Mouse (Mus musculus): Measurements from ENCODE around the gene Tsc22d3. TPM values are rescaled to one million over a fixed set of nuclear protein-coding genes. Genes with fewer than 3 reads are reported as not detected.

Tsc22d3 gene
- polyA plus RNA-seq, 1 experiment from 2014 or later, result 147 TPM

GRCm38 (mm10) chrX:140572702-140573338, 27.6 kb downstream of the Tsc22d3 start:
- Histone ChIP-seq H3K27ac (ENCODE audit: low read depth, low read length) (no peak overlapping the region), H3K4me1 (ENCODE audit: control insufficient read depth, insufficient read depth, low read depth, low read length) (no peaks in the 10 kb centered on the region), H3K9ac (ENCODE audit: low read depth, low read length) (no peak overlapping the region), H3K36me3 (ENCODE audit: control insufficient read depth, insufficient read depth, low read length) (no peaks in the 10 kb centered on the region), H3K4me2 (ENCODE audit: low read length) (no peak overlapping the region), H3K4me3 (ENCODE audit: low read length) (no peak overlapping the region), H3K27me3 (replicated peaks; ENCODE audit: control insufficient read depth, insufficient read depth, low read length) (peaks cover 4% of the 10 kb centered on the region), H3K9me3 (ENCODE audit: control insufficient read depth, low read length) (no peaks in the 10 kb centered on the region)
- WGBS, result 23% methylated on average over 2 of the region's 2 CpGs
- no peak for ATAC-seq

- Histone ChIP-seq H3K9me3 (ENCODE audit: control insufficient read depth, low read length) (no peaks in the 10 kb centered on the region), H3K27ac (ENCODE audit: low read depth, low read length) (no peak overlapping the region), H3K4me2 (ENCODE audit: low read length) (no peak overlapping the region), H3K9ac (ENCODE audit: low read depth, low read length) (no peak overlapping the region), H3K36me3 (ENCODE audit: control insufficient read depth, insufficient read depth, low read length) (no peaks in the 10 kb centered on the region), H3K4me1 (ENCODE audit: control insufficient read depth, insufficient read depth, low read depth, low read length) (no peaks in the 10 kb centered on the region), H3K27me3 (replicated peaks; ENCODE audit: control insufficient read depth, insufficient read depth, low read length) (peaks cover 6% of the 10 kb centered on the region), H3K4me3 (ENCODE audit: low read length) (no peak overlapping the region)
- ATAC-seq, result no peak
- WGBS, result 95% methylated on average over 1 of the region's 1 CpGs
These were observed 30.9 kb downstream of the Tsc22d3 start for GRCm38 (mm10) chrX:140569595-140569994.

DNA sequence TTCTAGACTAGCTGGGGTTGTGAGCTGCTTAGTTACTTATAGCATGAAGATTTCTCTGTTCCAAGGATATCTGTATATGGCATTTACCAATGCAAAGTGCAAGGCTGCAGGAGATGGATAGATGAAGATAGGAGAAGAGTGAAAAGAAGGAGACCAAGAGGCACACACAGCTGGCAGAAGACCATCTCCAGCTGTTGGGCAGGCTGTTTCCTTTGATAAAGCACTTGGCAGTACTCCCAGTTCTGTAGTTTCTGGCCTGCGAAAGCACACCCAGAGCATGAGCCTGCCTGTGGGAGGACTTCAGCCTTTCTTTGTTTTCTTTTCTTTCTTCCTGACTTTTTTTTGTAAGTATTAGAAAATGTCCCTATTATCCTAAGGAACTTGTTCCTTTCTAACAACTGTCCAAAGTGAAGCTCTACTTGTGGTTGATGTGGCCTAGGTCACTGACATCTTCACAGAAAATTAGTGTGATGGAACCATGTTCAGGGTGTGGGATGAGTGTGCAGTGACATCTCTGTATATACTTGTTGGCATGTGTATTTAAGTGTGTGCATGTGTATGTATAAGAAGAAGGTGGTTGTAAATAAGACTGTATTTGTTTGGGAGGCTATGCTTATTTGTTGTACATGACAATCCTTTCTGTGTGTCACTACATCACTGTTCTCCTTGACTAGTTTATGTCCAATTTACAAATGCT, 32.6 kb downstream of the Tsc22d3 start:
- Histone ChIP-seq H3K4me2 (ENCODE audit: low read length) (no peak overlapping the region), H3K27ac (ENCODE audit: low read depth, low read length) (no peak overlapping the region)
- WGBS, result 67% methylated on average over 1 of the region's 1 CpGs

DNA sequence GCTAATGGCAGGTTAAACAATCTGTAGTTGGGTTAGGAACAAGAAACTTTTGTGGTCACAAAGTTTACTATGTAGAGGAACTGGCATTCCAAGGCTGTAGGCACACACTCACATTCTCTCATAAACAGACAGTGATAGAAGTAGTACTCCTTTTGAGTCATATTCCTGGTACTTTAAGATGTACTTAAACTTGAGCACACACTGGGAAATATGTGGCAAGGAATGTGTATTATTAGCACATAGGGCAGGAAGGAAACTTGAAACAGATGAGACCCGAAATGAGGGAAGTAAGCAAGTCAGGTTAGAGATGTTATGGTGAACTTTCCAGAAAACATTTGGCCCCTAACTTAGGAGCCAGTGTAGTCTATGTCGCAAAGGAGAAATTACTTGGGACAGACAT, 34.7 kb downstream of the Tsc22d3 start:
- Histone ChIP-seq H3K4me2 (ENCODE audit: low read length) (no peak overlapping the region), H3K27me3 (replicated peaks; ENCODE audit: control insufficient read depth, insufficient read depth, low read length) (peaks cover 3% of the 10 kb centered on the region), H3K27ac (ENCODE audit: low read depth, low read length) (no peak overlapping the region), H3K4me3 (ENCODE audit: low read length) (no peak overlapping the region), H3K4me1 (ENCODE audit: control insufficient read depth, insufficient read depth, low read depth, low read length) (no peaks in the 10 kb centered on the region), H3K9ac (ENCODE audit: low read depth, low read length) (no peak overlapping the region), H3K9me3 (ENCODE audit: control insufficient read depth, low read length) (no peaks in the 10 kb centered on the region), H3K36me3 (ENCODE audit: control insufficient read depth, insufficient read depth, low read length) (no peaks in the 10 kb centered on the region)
- no peak for ATAC-seq
- WGBS, result 92% methylated on average over 2 of the region's 2 CpGs

More for the DNA sequence above, 32.6 kb downstream of the Tsc22d3 start:
- peaks cover 5% of the 10 kb centered on the region for H3K27me3 ChIP-seq (replicated peaks; ENCODE audit: control insufficient read depth, insufficient read depth, low read length)
- no peak overlapping the region for H3K9ac ChIP-seq (ENCODE audit: low read depth, low read length)
- H3K9me3 ChIP-seq (ENCODE audit: control insufficient read depth, low read length), result no peaks in the 10 kb centered on the region
- no peaks in the 10 kb centered on the region for H3K36me3 ChIP-seq (ENCODE audit: control insufficient read depth, insufficient read depth, low read length)
- no peaks in the 10 kb centered on the region for H3K4me1 ChIP-seq (ENCODE audit: control insufficient read depth, insufficient read depth, low read depth, low read length)
- no peak for ATAC-seq
- no peak overlapping the region for H3K4me3 ChIP-seq (ENCODE audit: low read length)

DNA sequence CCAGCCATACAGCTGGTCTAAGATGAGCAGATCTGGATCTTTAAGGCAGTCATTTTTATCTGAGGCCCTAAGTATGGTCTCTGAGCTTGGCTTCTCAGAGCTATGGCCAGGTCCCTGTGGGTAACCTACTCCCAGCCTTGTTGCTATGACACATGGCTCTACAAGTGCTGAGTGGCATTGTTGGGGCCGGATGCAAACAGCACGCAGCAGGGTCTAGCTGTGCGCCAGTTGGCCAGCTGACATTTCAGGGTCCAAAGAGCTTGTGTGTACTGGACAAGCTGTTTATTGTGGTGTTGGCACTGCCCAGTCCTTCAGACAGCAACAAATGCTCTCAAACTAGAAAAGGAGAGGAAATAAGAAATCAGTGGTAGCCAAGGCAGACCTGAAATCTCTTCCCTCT, 35.2 kb downstream of the Tsc22d3 start:
- Histone ChIP-seq H3K27me3 (replicated peaks; ENCODE audit: control insufficient read depth, insufficient read depth, low read length) (peaks cover 3% of the 10 kb centered on the region), H3K9ac (ENCODE audit: low read depth, low read length) (no peak overlapping the region), H3K4me2 (ENCODE audit: low read length) (no peak overlapping the region), H3K27ac (ENCODE audit: low read depth, low read length) (no peak overlapping the region), H3K9me3 (ENCODE audit: control insufficient read depth, low read length) (no peaks in the 10 kb centered on the region), H3K36me3 (ENCODE audit: control insufficient read depth, insufficient read depth, low read length) (no peaks in the 10 kb centered on the region), H3K4me1 (ENCODE audit: control insufficient read depth, insufficient read depth, low read depth, low read length) (no peaks in the 10 kb centered on the region), H3K4me3 (ENCODE audit: low read length) (no peak overlapping the region)
- 81% methylated on average over 3 of the region's 3 CpGs for WGBS
- peak; percentile 90 for ATAC-seq

- Histone ChIP-seq H3K4me1 (ENCODE audit: control insufficient read depth, insufficient read depth, low read depth, low read length) (no peaks in the 10 kb centered on the region), H3K27ac (ENCODE audit: low read depth, low read length) (no peak overlapping the region), H3K27me3 (replicated peaks; ENCODE audit: control insufficient read depth, insufficient read depth, low read length) (peaks cover 3% of the 10 kb centered on the region), H3K9me3 (ENCODE audit: control insufficient read depth, low read length) (no peaks in the 10 kb centered on the region), H3K9ac (ENCODE audit: low read depth, low read length) (no peak overlapping the region), H3K4me3 (ENCODE audit: low read length) (no peak overlapping the region), H3K4me2 (ENCODE audit: low read length) (no peak overlapping the region), H3K36me3 (ENCODE audit: control insufficient read depth, insufficient read depth, low read length) (no peaks in the 10 kb centered on the region)
- 83% methylated on average over 1 of the region's 1 CpGs for WGBS
- ATAC-seq, result peak; percentile 67
These were observed 35.7 kb downstream of the Tsc22d3 start for GRCm38 (mm10) chrX:140564777-140565176.

GRCm38 (mm10) chrX:140558176-140558844, 42.1 kb downstream of the Tsc22d3 start:
- 74% methylated on average over 6 of the region's 6 CpGs for WGBS
- Histone ChIP-seq H3K27me3 (replicated peaks; ENCODE audit: control insufficient read depth, insufficient read depth, low read length) (no peaks in the 10 kb centered on the region; the same call in 1 of the 2 replicates), H3K4me3 (ENCODE audit: low read length) (no peak overlapping the region), H3K27ac (ENCODE audit: low read depth, low read length) (no peak overlapping the region), H3K4me2 (ENCODE audit: low read length) (no peak overlapping the region), H3K36me3 (ENCODE audit: control insufficient read depth, insufficient read depth, low read length) (no peaks in the 10 kb centered on the region), H3K9ac (ENCODE audit: low read depth, low read length) (no peak overlapping the region), H3K4me1 (ENCODE audit: control insufficient read depth, insufficient read depth, low read depth, low read length) (no peaks in the 10 kb centered on the region), H3K9me3 (ENCODE audit: control insufficient read depth, low read length) (no peaks in the 10 kb centered on the region)
- no peak for ATAC-seq

DNA sequence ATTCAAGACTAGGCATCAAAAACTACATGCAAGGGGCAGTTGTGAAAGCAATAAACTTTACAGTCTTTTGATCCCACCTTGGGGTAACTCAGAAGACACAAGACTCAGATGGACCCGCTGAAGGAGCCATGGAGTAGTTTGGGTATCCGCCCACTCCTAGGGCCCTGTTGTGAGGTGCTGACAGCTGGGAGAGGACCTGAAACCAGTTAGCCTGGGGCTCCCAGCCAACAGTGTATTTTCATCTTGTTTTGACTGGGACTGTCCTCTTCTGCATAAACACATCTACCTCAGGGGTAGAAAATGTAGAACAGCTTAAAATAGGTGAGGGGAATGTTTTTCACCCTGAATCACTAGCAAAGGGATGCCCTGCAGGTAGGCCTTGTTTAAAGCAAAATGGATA, 44.5 kb downstream of the Tsc22d3 start:
- peaks cover 3% of the 10 kb centered on the region; the same call in 1 of the 2 replicates for H3K27me3 ChIP-seq (replicated peaks; ENCODE audit: control insufficient read depth, insufficient read depth, low read length)
- H3K27ac ChIP-seq (ENCODE audit: low read depth, low read length), result no peak overlapping the region
- no peaks in the 10 kb centered on the region for H3K9me3 ChIP-seq (ENCODE audit: control insufficient read depth, low read length)
- H3K9ac ChIP-seq (ENCODE audit: low read depth, low read length), result no peak overlapping the region
- H3K36me3 ChIP-seq (ENCODE audit: control insufficient read depth, insufficient read depth, low read length), result no peaks in the 10 kb centered on the region
- 88% methylated on average over 2 of the region's 2 CpGs for WGBS
- no peaks in the 10 kb centered on the region for H3K4me1 ChIP-seq (ENCODE audit: control insufficient read depth, insufficient read depth, low read depth, low read length)
- H3K4me2 ChIP-seq (ENCODE audit: low read length), result no peak overlapping the region
- ATAC-seq, result no peak
- H3K4me3 ChIP-seq (ENCODE audit: low read length), result no peak overlapping the region

GRCm38 (mm10) chrX:140555423-140555822, 45.0 kb downstream of the Tsc22d3 start:
- no peak overlapping the region for H3K4me2 ChIP-seq (ENCODE audit: low read length)
- H3K9ac ChIP-seq (ENCODE audit: low read depth, low read length), result no peak overlapping the region
- H3K4me1 ChIP-seq (ENCODE audit: control insufficient read depth, insufficient read depth, low read depth, low read length), result no peaks in the 10 kb centered on the region
- H3K36me3 ChIP-seq (ENCODE audit: control insufficient read depth, insufficient read depth, low read length), result no peaks in the 10 kb centered on the region
- peaks cover 6% of the 10 kb centered on the region; the same call in 1 of the 2 replicates for H3K27me3 ChIP-seq (replicated peaks; ENCODE audit: control insufficient read depth, insufficient read depth, low read length)
- 82% methylated on average over 3 of the region's 3 CpGs for WGBS
- H3K4me3 ChIP-seq (ENCODE audit: low read length), result no peak overlapping the region
- H3K9me3 ChIP-seq (ENCODE audit: control insufficient read depth, low read length), result no peaks in the 10 kb centered on the region
- no peak for ATAC-seq
- H3K27ac ChIP-seq (ENCODE audit: low read depth, low read length), result no peak overlapping the region

Data from hindbrain, embryonic 16.5 days (tissue).